Mouse (Mus musculus): Measurements from ENCODE around the gene Nrf1.

DNA sequence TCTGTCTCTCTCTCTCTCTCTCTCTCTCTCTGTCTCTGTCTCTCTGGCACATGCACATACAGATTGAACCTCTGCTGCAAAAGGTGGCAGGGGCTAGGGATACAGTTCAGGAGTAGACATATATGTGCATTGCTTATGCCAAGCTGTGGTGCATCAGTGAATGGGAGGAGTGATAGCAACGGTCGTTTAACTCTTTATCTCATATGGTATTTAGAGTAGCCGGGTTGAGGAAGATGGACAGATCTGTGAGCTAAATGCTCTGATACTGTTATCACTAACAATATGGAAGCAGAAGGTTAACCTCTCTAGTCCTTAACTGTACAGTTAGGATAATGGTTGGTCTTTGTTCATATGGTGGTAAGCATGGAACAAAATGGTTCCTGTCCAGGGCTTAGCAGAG, 84.6 kb downstream of the Nrf1 start:
- TF ChIP-seq CTCF (IDR thresholded peaks at IDR 0.05; ENCODE audit: low read depth), result no peak
- no peak for TF ChIP-seq EP300 (IDR thresholded peaks at IDR 0.05; ENCODE audit: low read depth)
